Mouse (Mus musculus): ENCODE data around the gene 2310039H08Rik. TPM values are rescaled to one million over a fixed set of nuclear protein-coding genes. Genes with fewer than 3 reads are reported as not detected.

2310039H08Rik gene
- polyA plus RNA-seq, 1 experiment, result 63.8 TPM

- no peak overlapping the region for H3ac ChIP-seq (ENCODE audit: control insufficient read depth, insufficient read length)
- no peaks in the 10 kb centered on the region for H3K79me2 ChIP-seq (ENCODE audit: control insufficient read depth, insufficient read depth)
- no peaks in the 10 kb centered on the region for H3K27me3 ChIP-seq (ENCODE audit: control insufficient read depth, insufficient read depth, insufficient read length)
- no peak overlapping the region for H3K4me2 ChIP-seq (ENCODE audit: low read depth)
- H3K4me3 ChIP-seq, result no peak overlapping the region
- TF ChIP-seq POLR2AphosphoS2 (IDR thresholded peaks at IDR 0.05; ENCODE audit: insufficient read length, low read depth) (no peak), TCF12 (IDR thresholded peaks at IDR 0.05; ENCODE audit: insufficient read depth, poor library complexity, severe bottlenecking) (no peak), TCF3 (IDR thresholded peaks at IDR 0.05; ENCODE audit: insufficient read length, low read depth) (no peak), MYOG (IDR thresholded peaks at IDR 0.05; ENCODE audit: control insufficient read depth in 1 of 3, insufficient read depth in 1 of 3, insufficient read length in 2 of 3, low read depth in 2 of 3) (no peak), E2F4 (IDR thresholded peaks at IDR 0.05; ENCODE audit: insufficient read depth) (no peak), REST (IDR thresholded peaks at IDR 0.05; ENCODE audit: insufficient read depth, insufficient read length) (no peak), MYOD1 (IDR thresholded peaks at IDR 0.05; ENCODE audit: control insufficient read depth in 1 of 3, insufficient read length in 2 of 3, low read depth in 2 of 3) (no peak), USF1 (IDR thresholded peaks at IDR 0.05; ENCODE audit: low read depth) (no peak)
- H3K36me3 ChIP-seq (ENCODE audit: control insufficient read depth, insufficient read depth), result peaks cover 8% of the 10 kb centered on the region
Observed at GRCm38 (mm10) chr17:46814497-46814896, 42.1 kb downstream of the 2310039H08Rik start.

- H3K4me3 ChIP-seq, result no peak overlapping the region
Observed at GRCm38 (mm10) chr17:46816306-46816705, 43.9 kb downstream of the 2310039H08Rik start.

GRCm38 (mm10) chr17:46817734-46818158, 45.3 kb downstream of the 2310039H08Rik start:
- H3K27me3 ChIP-seq (ENCODE audit: control insufficient read depth, insufficient read depth, insufficient read length), result no peaks in the 10 kb centered on the region
- TF ChIP-seq MAX (IDR thresholded peaks at IDR 0.05; ENCODE audit: low read depth) (no peak), E2F4 (IDR thresholded peaks at IDR 0.05; ENCODE audit: insufficient read depth) (no peak), POLR2A (IDR thresholded peaks at IDR 0.05; ENCODE audit: insufficient read length, low read depth) (no peak), MYOG (IDR thresholded peaks at IDR 0.05; ENCODE audit: control insufficient read depth in 1 of 3, insufficient read depth in 1 of 3, insufficient read length in 2 of 3, low read depth in 2 of 3) (no peak), CEBPB (IDR thresholded peaks at IDR 0.05; ENCODE audit: insufficient read depth, poor library complexity, severe bottlenecking) (no peak), POLR2AphosphoS2 (IDR thresholded peaks at IDR 0.05; ENCODE audit: insufficient read length, low read depth) (no peak), SRF (IDR thresholded peaks at IDR 0.05; ENCODE audit: control insufficient read depth, insufficient read length, low read depth) (no peak), TCF3 (IDR thresholded peaks at IDR 0.05; ENCODE audit: insufficient read length, low read depth) (no peak), REST (IDR thresholded peaks at IDR 0.05; ENCODE audit: insufficient read depth, insufficient read length) (no peak), MYOD1 (IDR thresholded peaks at IDR 0.05; ENCODE audit: control insufficient read depth in 1 of 3, insufficient read length in 2 of 3, low read depth in 2 of 3) (no peak)
- H3K4me3 ChIP-seq, result no peak overlapping the region
- no peak overlapping the region for H3K4me2 ChIP-seq (ENCODE audit: low read depth)
- peaks cover 13% of the 10 kb centered on the region for H3K36me3 ChIP-seq (ENCODE audit: control insufficient read depth, insufficient read depth)
- H3K79me2 ChIP-seq (ENCODE audit: control insufficient read depth, insufficient read depth), result no peaks in the 10 kb centered on the region
- H3ac ChIP-seq (ENCODE audit: control insufficient read depth, insufficient read length), result no peak overlapping the region

More at GRCm38 (mm10) chr17:46816306-46816705, 43.9 kb downstream of the 2310039H08Rik start:
- TF ChIP-seq POLR2A (IDR thresholded peaks at IDR 0.05; ENCODE audit: insufficient read length, low read depth) (no peak), REST (IDR thresholded peaks at IDR 0.05; ENCODE audit: insufficient read depth, insufficient read length) (no peak), MYOD1 (IDR thresholded peaks at IDR 0.05; ENCODE audit: control insufficient read depth in 1 of 3, insufficient read length in 2 of 3, low read depth in 2 of 3) (peak in 1 of 3 experiments; percentile 15), CEBPB (IDR thresholded peaks at IDR 0.05; ENCODE audit: insufficient read depth, poor library complexity, severe bottlenecking) (no peak), MAX (IDR thresholded peaks at IDR 0.05; ENCODE audit: low read depth) (no peak), MYOG (IDR thresholded peaks at IDR 0.05; ENCODE audit: control insufficient read depth in 1 of 3, insufficient read depth in 1 of 3, insufficient read length in 2 of 3, low read depth in 2 of 3) (peak in 1 of 3 experiments; percentile 16)
- no peak overlapping the region for H3K4me2 ChIP-seq (ENCODE audit: low read depth)
- no peaks in the 10 kb centered on the region for H3K79me2 ChIP-seq (ENCODE audit: control insufficient read depth, insufficient read depth)
- H3K27me3 ChIP-seq (ENCODE audit: control insufficient read depth, insufficient read depth, insufficient read length), result no peaks in the 10 kb centered on the region
- H3K36me3 ChIP-seq (ENCODE audit: control insufficient read depth, insufficient read depth), result peaks cover 13% of the 10 kb centered on the region
- no peak overlapping the region for H3ac ChIP-seq (ENCODE audit: control insufficient read depth, insufficient read length)

DNA sequence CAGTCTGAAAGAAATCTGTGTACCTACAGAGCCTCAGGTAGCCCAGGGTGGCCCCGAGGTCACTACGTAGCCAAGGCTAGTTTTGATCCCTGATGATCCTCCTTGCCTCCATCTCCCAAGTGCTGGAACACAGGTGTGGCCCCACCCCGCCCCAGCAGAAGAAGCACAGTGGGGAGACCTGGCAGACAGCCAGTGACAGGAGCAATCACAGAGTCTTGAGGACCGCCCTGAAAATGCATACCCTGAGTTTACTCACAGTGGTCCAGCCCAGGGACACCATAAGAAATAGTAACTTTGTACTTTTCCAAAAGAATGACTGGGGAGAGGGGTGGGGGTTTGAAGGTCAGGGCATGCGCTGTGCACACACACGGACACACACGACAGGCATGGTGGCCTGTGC, 48.2 kb downstream of the 2310039H08Rik start:
- no peak overlapping the region for H3K4me2 ChIP-seq (ENCODE audit: low read depth)
- TF ChIP-seq MAX (IDR thresholded peaks at IDR 0.05; ENCODE audit: low read depth), result no peak
- no peak for TF ChIP-seq REST (IDR thresholded peaks at IDR 0.05; ENCODE audit: insufficient read depth, insufficient read length)
- TF ChIP-seq SRF (IDR thresholded peaks at IDR 0.05; ENCODE audit: control insufficient read depth, insufficient read length, low read depth), result no peak
- TF ChIP-seq E2F4 (IDR thresholded peaks at IDR 0.05; ENCODE audit: insufficient read depth), result no peak
- H3ac ChIP-seq (ENCODE audit: control insufficient read depth, insufficient read length), result no peak overlapping the region
- no peak overlapping the region for H3K4me3 ChIP-seq
- H3K79me2 ChIP-seq (ENCODE audit: control insufficient read depth, insufficient read depth), result no peaks in the 10 kb centered on the region
- peaks cover 18% of the 10 kb centered on the region for H3K36me3 ChIP-seq (ENCODE audit: control insufficient read depth, insufficient read depth)
- no peaks in the 10 kb centered on the region for H3K27me3 ChIP-seq (ENCODE audit: control insufficient read depth, insufficient read depth, insufficient read length)

Other genes with a start within 250 kb of the 2310039H08Rik start
- gene Cul9, start 226.2 kb upstream of the 2310039H08Rik start, polyA plus RNA-seq (2012; fragmentation: generic; extraction: Trizol), result 0.43 TPM
- 51.1 TPM for gene Srf, start 216.5 kb upstream of the 2310039H08Rik start, polyA plus RNA-seq (2012; fragmentation: generic; extraction: Trizol)
- 15.6 TPM for gene Ptk7, start 143.1 kb upstream of the 2310039H08Rik start, polyA plus RNA-seq (2012; fragmentation: generic; extraction: Trizol)
- 19.2 TPM for gene Klc4, start 126.6 kb upstream of the 2310039H08Rik start, polyA plus RNA-seq (2012; fragmentation: generic; extraction: Trizol)
- gene Mrpl2, start 126.4 kb upstream of the 2310039H08Rik start, polyA plus RNA-seq (2012; fragmentation: generic; extraction: Trizol), result 248 TPM
- gene Cul7, start 122.3 kb upstream of the 2310039H08Rik start, polyA plus RNA-seq (2012; fragmentation: generic; extraction: Trizol), result 44.4 TPM
- 45.8 TPM for gene Rrp36, start 98.3 kb upstream of the 2310039H08Rik start, polyA plus RNA-seq (2012; fragmentation: generic; extraction: Trizol)
- 145 TPM for gene Mea1, start 93.8 kb upstream of the 2310039H08Rik start, polyA plus RNA-seq (2012; fragmentation: generic; extraction: Trizol)
- 128 TPM for gene Klhdc3, start 91.7 kb upstream of the 2310039H08Rik start, polyA plus RNA-seq (2012; fragmentation: generic; extraction: Trizol)
- gene Ppp2r5d, start 67.5 kb upstream of the 2310039H08Rik start, polyA plus RNA-seq (2012; fragmentation: generic; extraction: Trizol), result 79.6 TPM
- gene Pex6, start 61.2 kb upstream of the 2310039H08Rik start, polyA plus RNA-seq (2012; fragmentation: generic; extraction: Trizol), result 29.6 TPM
- 0.11 TPM for gene Gnmt, start 43.5 kb upstream of the 2310039H08Rik start, polyA plus RNA-seq (2012; fragmentation: generic; extraction: Trizol)
- 35.8 TPM for gene Cnpy3, start 20.4 kb upstream of the 2310039H08Rik start, polyA plus RNA-seq (2012; fragmentation: generic; extraction: Trizol)
- gene Ptcra, start 8.9 kb upstream of the 2310039H08Rik start, polyA plus RNA-seq (2012; fragmentation: generic; extraction: Trizol), result 0.06 TPM
- 74.3 TPM for gene Rpl7l1, start 10.0 kb downstream of the 2310039H08Rik start, polyA plus RNA-seq (2012; fragmentation: generic; extraction: Trizol)
- gene Bicral, start 85.8 kb downstream of the 2310039H08Rik start, polyA plus RNA-seq (2012; fragmentation: generic; extraction: Trizol), result 5.1 TPM
- gene Tbcc, start 118.0 kb downstream of the 2310039H08Rik start, polyA plus RNA-seq (2012; fragmentation: generic; extraction: Trizol), result 46.1 TPM
- not detected for gene Prph2, start 137.8 kb downstream of the 2310039H08Rik start, polyA plus RNA-seq (2012; fragmentation: generic; extraction: Trizol)
- 36.9 TPM for gene Ubr2, start 237.9 kb downstream of the 2310039H08Rik start, polyA plus RNA-seq (2012; fragmentation: generic; extraction: Trizol)